Mouse (Mus musculus) embryonic fibroblast, embryonic 13.5 days (primary cell): ENCODE results near the gene Sdsl.

ENCODE experiments used
- CTCF ChIP-seq: IDR thresholded peaks from 2 replicates; pipeline ENCODE4 v1.5.1; 2011; ENCODE audit warnings: mild to moderate bottlenecking, control low read depth, low read length, moderate library complexity, borderline replicate concordance; ENCODE audit not compliant: insufficient read depth
- POLR2A ChIP-seq: IDR thresholded peaks from 2 replicates; pipeline ENCODE4 v1.6.1; 2011; ENCODE audit warnings: low read depth, mild to moderate bottlenecking, control low read depth, low read length, moderate library complexity

DNA sequence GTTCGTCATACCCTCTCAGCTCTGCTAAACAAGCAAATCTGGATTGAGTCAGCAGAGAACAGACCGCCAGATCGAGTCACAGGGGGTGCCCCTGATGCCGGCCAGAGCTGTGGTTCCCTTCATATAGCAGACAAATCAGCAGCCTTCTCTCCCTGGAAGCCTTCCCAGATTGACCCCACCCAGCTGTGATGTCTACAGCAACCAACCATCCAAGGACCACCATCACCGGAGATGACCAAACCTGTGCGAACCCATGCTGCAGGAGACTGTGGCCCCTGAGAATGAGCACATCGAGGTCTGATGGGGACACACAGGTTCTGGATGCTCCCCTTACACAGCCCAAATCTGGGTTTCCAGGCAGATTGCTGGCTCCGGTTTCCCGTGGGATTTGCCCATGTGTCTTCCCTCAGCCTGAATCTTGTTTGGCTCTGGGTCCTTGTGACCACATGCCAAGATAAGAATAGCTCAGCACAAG is 29.6 kb upstream of the Sdsl start:
- TF ChIP-seq POLR2A (no peak), CTCF (no peak)
